16 mouse cellular contexts compared by ENCODE assay signal in the genomic region with DNA sequence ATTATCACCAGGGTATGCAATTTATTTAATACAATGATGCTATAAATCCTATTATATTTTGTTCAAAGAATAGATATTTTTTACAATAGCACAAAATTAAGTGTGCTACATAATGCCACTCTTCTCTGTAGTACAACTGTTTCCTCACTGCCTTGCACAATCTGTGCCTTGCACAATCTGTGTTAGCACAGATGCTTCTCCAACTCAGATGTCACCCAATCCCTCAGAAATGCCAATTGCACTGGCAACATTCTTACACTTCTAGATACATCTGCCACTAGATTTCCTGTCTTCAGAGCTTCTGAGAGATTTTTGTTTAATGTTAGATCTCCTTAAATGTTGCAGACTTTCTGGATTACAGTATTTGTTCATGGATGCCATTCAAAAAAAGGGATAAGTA.
DNase-seq lines count a peak whose midpoint lies in the region.
"Had no signal": no experiment of that assay in that cellular context is flagged by ENCODE, and none has a peak within 500 bp of the region (broad histone marks: within the 10 kb centered on the region; RNA-seq: fewer than 3 reads in every experiment).

No protein-coding gene starts in this region.

- intact Hi-C loops in left cerebral cortex, postnatal 25 days (cut with DNase I) = no loop called here

- DNase-seq in left cerebral cortex, postnatal 25 days (ENCODE audit: low spot score in 2 of 2) = peak; percentile 8 to 24
- DNase-seq in left cerebral cortex, adult 8-10 months (ENCODE audit: low spot score in 2 of 2) = no peak
- DNase-seq in layer of hippocampus, adult 11-12 months (ENCODE audit: low spot score) = peak; percentile 63
- DNase-seq in layer of hippocampus, adult 9-10 months (ENCODE audit: low spot score) = peak; percentile 43
- no peak for DNase-seq in urinary bladder, postnatal 10 days (ENCODE audit: low spot score)
- DNase-seq in adrenal gland, postnatal 10 days = no peak
- DNase-seq in gastrocnemius, postnatal 25 days = no peak
- DNase-seq: adrenal gland, adult 8-10 months; cerebellum, adult 9-11 months; gastrocnemius, adult 2 months; heart, adult 11 months; kidney, adult 2 months; liver, embryonic 13.5 days; lung, adult 2 months; lung, postnatal 14 days; spleen, adult 18-20 months had no signal

Comparison
In these comparisons a context has a peak if more than half of its experiments do, and no peak if none do; other contexts are left out.
1. DNase-seq: peak in left cerebral cortex, postnatal 25 days (2 of 2), layer of hippocampus, adult 11-12 months (single experiment) and layer of hippocampus, adult 9-10 months (single experiment); none in left cerebral cortex, adult 8-10 months (0 of 2), urinary bladder, postnatal 10 days (single experiment), adrenal gland, postnatal 10 days (single experiment) and gastrocnemius, postnatal 25 days (single experiment).